Mouse (Mus musculus): ENCODE results near the gene Atp5g1. TPM values are rescaled to one million over a fixed set of nuclear protein-coding genes. Genes with fewer than 3 reads are reported as not detected.
A peak's percentile ranks its signal among the peaks of the same experiment; 100 is the strongest.

The Atp5g1 gene
- polyA plus RNA-seq, 1 experiment: not detected

GRCm38 (mm10) chr11:96050854-96051253, 24.6 kb downstream of the Atp5g1 start:
- Histone ChIP-seq H3K4me3 (ENCODE audit: insufficient read depth, low read depth, low read length) (no peak overlapping the region), H3K4me1 (ENCODE audit: control insufficient read depth, insufficient read depth, low read length) (no peaks in the 10 kb centered on the region), H3K27ac (ENCODE audit: insufficient read depth, low read depth, low read length) (no peak overlapping the region)
- no peak for TF ChIP-seq CTCF (IDR thresholded peaks at IDR 0.05; ENCODE audit: insufficient read depth, low read depth, low read length)
- no peak for TF ChIP-seq POLR2A (IDR thresholded peaks at IDR 0.05; ENCODE audit: insufficient read depth, low read depth, low read length)
- 94% methylated on average over 3 of the region's 3 CpGs for WGBS

GRCm38 (mm10) chr11:96049939-96050338, 25.5 kb downstream of the Atp5g1 start:
- H3K4me3 ChIP-seq (ENCODE audit: insufficient read depth, low read depth, low read length): no peak overlapping the region
- TF ChIP-seq CTCF (IDR thresholded peaks at IDR 0.05; ENCODE audit: insufficient read depth, low read depth, low read length) (no peak), POLR2A (IDR thresholded peaks at IDR 0.05; ENCODE audit: insufficient read depth, low read depth, low read length) (no peak)
- H3K4me1 ChIP-seq (ENCODE audit: control insufficient read depth, insufficient read depth, low read length): no peaks in the 10 kb centered on the region
- 86% methylated on average over 4 of the region's 4 CpGs for WGBS
- H3K27ac ChIP-seq (ENCODE audit: insufficient read depth, low read depth, low read length): no peak overlapping the region

GRCm38 (mm10) chr11:96047469-96048373, 27.7 kb downstream of the Atp5g1 start:
- Histone ChIP-seq H3K27ac (ENCODE audit: insufficient read depth, low read depth, low read length) (no peak overlapping the region), H3K4me3 (ENCODE audit: insufficient read depth, low read depth, low read length) (no peak overlapping the region), H3K4me1 (ENCODE audit: control insufficient read depth, insufficient read depth, low read length) (no peaks in the 10 kb centered on the region)
- no peak for TF ChIP-seq CTCF (IDR thresholded peaks at IDR 0.05; ENCODE audit: insufficient read depth, low read depth, low read length)
- no peak for TF ChIP-seq POLR2A (IDR thresholded peaks at IDR 0.05; ENCODE audit: insufficient read depth, low read depth, low read length)
- WGBS: 83% methylated on average over 4 of the region's 4 CpGs

- H3K4me3 ChIP-seq (ENCODE audit: insufficient read depth, low read depth, low read length): no peak overlapping the region
- no peaks in the 10 kb centered on the region for H3K4me1 ChIP-seq (ENCODE audit: control insufficient read depth, insufficient read depth, low read length)
- no peak overlapping the region for H3K27ac ChIP-seq (ENCODE audit: insufficient read depth, low read depth, low read length)
- WGBS: 75% methylated on average over 2 of the region's 2 CpGs
- no peak for TF ChIP-seq POLR2A (IDR thresholded peaks at IDR 0.05; ENCODE audit: insufficient read depth, low read depth, low read length)
- no peak for TF ChIP-seq CTCF (IDR thresholded peaks at IDR 0.05; ENCODE audit: insufficient read depth, low read depth, low read length)
Observed at GRCm38 (mm10) chr11:96046793-96047192, 28.7 kb downstream of the Atp5g1 start.

- Histone ChIP-seq H3K4me1 (ENCODE audit: control insufficient read depth, insufficient read depth, low read length) (no peaks in the 10 kb centered on the region), H3K27ac (ENCODE audit: insufficient read depth, low read depth, low read length) (no peak overlapping the region), H3K4me3 (ENCODE audit: insufficient read depth, low read depth, low read length) (no peak overlapping the region)
- no peak for TF ChIP-seq CTCF (IDR thresholded peaks at IDR 0.05; ENCODE audit: insufficient read depth, low read depth, low read length)
- no peak for TF ChIP-seq POLR2A (IDR thresholded peaks at IDR 0.05; ENCODE audit: insufficient read depth, low read depth, low read length)
- 77% methylated on average over 8 of the region's 8 CpGs for WGBS
Observed at GRCm38 (mm10) chr11:96046028-96046427, 29.4 kb downstream of the Atp5g1 start.

- TF ChIP-seq POLR2A (IDR thresholded peaks at IDR 0.05; ENCODE audit: insufficient read depth, low read depth, low read length) (no peak), CTCF (IDR thresholded peaks at IDR 0.05; ENCODE audit: insufficient read depth, low read depth, low read length) (no peak)
- no peak overlapping the region for H3K4me3 ChIP-seq (ENCODE audit: insufficient read depth, low read depth, low read length)
- no peaks in the 10 kb centered on the region for H3K4me1 ChIP-seq (ENCODE audit: control insufficient read depth, insufficient read depth, low read length)
- no peak overlapping the region for H3K27ac ChIP-seq (ENCODE audit: insufficient read depth, low read depth, low read length)
- 86% methylated on average over 11 of the region's 11 CpGs for WGBS
Observed at GRCm38 (mm10) chr11:96044803-96045567, 30.5 kb downstream of the Atp5g1 start.

GRCm38 (mm10) chr11:96038560-96038959, 36.9 kb downstream of the Atp5g1 start:
- no peak for TF ChIP-seq POLR2A (IDR thresholded peaks at IDR 0.05; ENCODE audit: insufficient read depth, low read depth, low read length)
- no peak for TF ChIP-seq CTCF (IDR thresholded peaks at IDR 0.05; ENCODE audit: insufficient read depth, low read depth, low read length)
- H3K4me3 ChIP-seq (ENCODE audit: insufficient read depth, low read depth, low read length): no peak overlapping the region
- H3K4me1 ChIP-seq (ENCODE audit: control insufficient read depth, insufficient read depth, low read length): peaks cover 9% of the 10 kb centered on the region
- WGBS: 96% methylated on average over 1 of the region's 1 CpGs
- no peak overlapping the region for H3K27ac ChIP-seq (ENCODE audit: insufficient read depth, low read depth, low read length)

GRCm38 (mm10) chr11:96037499-96037898, 38.0 kb downstream of the Atp5g1 start:
- no peak overlapping the region for H3K27ac ChIP-seq (ENCODE audit: insufficient read depth, low read depth, low read length)
- TF ChIP-seq CTCF (IDR thresholded peaks at IDR 0.05; ENCODE audit: insufficient read depth, low read depth, low read length) (no peak), POLR2A (IDR thresholded peaks at IDR 0.05; ENCODE audit: insufficient read depth, low read depth, low read length) (no peak)
- H3K4me1 ChIP-seq (ENCODE audit: control insufficient read depth, insufficient read depth, low read length): peaks cover 9% of the 10 kb centered on the region
- 95% methylated on average over 5 of the region's 5 CpGs for WGBS
- H3K4me3 ChIP-seq (ENCODE audit: insufficient read depth, low read depth, low read length): no peak overlapping the region

- H3K4me1 ChIP-seq (ENCODE audit: control insufficient read depth, insufficient read depth, low read length): peaks cover 9% of the 10 kb centered on the region
- H3K4me3 ChIP-seq (ENCODE audit: insufficient read depth, low read depth, low read length): peak overlapping the region; percentile 76
- TF ChIP-seq POLR2A (IDR thresholded peaks at IDR 0.05; ENCODE audit: insufficient read depth, low read depth, low read length) (no peak), CTCF (IDR thresholded peaks at IDR 0.05; ENCODE audit: insufficient read depth, low read depth, low read length) (no peak)
- 5% methylated on average over 6 of the region's 6 CpGs for WGBS
- H3K27ac ChIP-seq (ENCODE audit: insufficient read depth, low read depth, low read length): no peak overlapping the region
Observed at GRCm38 (mm10) chr11:96035133-96035532, 40.3 kb downstream of the Atp5g1 start.
